Mouse (Mus musculus): ENCODE data around the gene Cdc42ep4.

Cdc42ep4 gene

GRCm38 (mm10) chr11:113751484-113752084 is at the start of gene Cdc42ep4:
Gene Cdc42ep4, minus strand, starts transcription at chr11:113751881.
- DNase-seq (ENCODE audit: low spot score in 2 of 2), result peak; percentile 82 to 83

DNA sequence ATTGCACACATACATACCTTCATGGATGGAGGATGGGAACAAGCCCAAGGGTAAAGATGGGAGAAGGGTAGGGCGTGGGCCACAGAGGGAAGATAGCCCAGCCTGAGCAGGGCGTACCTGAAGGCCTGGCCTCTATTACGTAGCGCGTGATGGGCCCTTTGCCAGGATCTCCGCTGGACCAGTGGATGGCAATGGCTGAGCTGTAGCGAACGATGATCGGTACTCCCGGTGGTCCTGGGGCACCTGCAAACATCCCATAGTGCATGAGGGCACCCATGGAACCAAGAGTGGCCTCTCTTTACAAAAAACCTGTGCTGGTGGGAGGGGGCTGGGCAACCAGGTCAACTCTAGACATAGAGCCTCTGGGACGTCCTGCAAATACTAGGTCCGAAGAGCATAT is 48.3 kb upstream of the Cdc42ep4 start:
- no peak for DNase-seq (ENCODE audit: low spot score in 2 of 2)

GRCm38 (mm10) chr11:113799041-113799447 is 47.4 kb upstream of the Cdc42ep4 start:
- DNase-seq (ENCODE audit: low spot score in 2 of 2), result peak in 1 of 2 experiments; percentile 45

DNA sequence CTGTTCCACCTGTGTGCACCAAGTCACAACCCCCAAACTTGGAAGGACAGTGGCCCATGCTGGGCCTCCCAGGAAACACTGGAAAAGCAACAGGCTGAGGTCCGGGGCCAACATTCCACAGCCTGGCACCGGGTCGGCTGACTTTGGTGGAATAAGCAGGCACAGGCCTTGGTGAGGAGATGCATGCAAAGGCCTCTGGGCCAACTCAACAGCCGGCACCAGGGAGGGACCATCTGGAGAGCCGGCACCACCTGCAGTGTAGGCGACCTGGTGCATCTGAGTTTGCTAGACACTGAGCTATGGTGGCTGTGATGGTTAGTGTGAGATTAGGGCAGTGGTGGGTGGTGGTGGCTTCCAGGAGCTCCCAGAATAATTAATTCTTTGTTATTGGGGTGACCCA is 46.3 kb upstream of the Cdc42ep4 start:
- no peak for DNase-seq (ENCODE audit: low spot score in 2 of 2)

DNA sequence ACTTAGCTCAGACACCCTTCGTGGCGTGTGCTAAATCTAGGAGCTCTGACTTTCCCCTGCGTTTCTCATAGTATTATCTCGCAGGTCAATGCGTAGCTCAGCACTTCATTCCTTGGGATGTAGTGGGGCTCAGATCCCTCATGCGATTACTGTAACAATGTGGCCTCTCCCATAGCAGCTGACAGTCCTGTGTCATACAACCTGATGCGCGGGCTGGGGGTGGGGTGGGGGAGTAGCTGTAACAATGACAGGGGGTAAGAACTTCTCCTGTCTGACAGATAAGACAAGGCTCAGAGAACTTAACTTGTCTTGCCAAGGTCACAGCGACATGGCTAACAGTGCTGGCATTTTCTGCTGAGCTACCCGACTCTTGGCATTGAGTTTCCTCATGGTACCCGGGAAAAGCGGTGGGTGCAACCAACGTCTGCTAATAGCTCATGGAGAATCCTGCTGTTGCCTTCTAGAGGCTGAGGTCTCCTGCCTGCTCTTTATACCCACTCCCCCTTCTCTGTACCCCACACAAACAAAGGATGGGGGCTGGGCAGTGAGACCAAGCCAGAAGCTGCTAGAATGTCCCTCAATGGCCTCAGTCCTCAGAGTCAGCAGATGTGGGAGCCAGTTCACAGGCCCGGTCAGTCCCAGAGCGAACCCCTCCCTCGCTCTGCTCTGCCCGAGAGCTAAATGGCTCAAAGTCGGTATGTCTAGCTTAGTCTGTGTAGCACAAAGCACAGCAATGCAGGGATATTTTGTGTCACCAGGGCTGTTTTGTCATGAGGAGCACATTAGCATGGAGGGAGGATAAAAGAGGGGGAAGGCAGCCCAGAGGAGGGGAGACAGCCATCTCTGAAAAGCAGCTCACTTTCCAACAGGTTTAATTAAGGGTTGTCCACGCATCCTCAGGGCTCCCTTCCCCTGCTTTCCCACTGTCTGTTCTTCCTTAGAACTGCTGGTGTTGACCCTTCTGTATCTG is 45.6 kb upstream of the Cdc42ep4 start:
- DNase-seq (ENCODE audit: low spot score in 2 of 2), result no peak

DNA sequence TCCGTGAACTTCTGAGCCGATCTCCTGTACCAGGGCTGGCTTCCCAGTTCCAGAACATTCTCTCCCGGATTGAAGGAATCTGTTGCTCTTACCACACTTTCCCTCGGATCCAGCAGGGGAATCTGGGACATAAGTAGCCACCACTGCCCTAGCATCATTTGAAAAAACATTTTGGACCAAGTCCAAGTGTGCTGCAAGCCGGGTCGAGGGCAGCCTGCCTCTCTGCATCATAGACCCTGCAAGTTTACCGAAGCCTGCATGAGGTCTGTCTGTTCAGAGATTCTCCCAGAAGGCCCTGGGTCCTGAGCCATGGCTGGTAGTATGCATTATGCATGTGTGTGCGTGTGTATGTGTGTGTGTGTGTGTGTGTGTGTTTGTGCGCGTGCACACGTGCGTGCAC is 44.2 kb upstream of the Cdc42ep4 start:
- no peak for DNase-seq (ENCODE audit: low spot score in 2 of 2)

GRCm38 (mm10) chr11:113791357-113792215 is 39.9 kb upstream of the Cdc42ep4 start:
- DNase-seq (ENCODE audit: low spot score in 2 of 2), result no peak

GRCm38 (mm10) chr11:113789101-113789500 is 37.4 kb upstream of the Cdc42ep4 start:
- DNase-seq (ENCODE audit: low spot score in 2 of 2), result no peak

- DNase-seq (ENCODE audit: low spot score in 2 of 2), result peak; percentile 76 to 84
Observed at GRCm38 (mm10) chr11:113788183-113788789, 36.6 kb upstream of the Cdc42ep4 start.

DNA sequence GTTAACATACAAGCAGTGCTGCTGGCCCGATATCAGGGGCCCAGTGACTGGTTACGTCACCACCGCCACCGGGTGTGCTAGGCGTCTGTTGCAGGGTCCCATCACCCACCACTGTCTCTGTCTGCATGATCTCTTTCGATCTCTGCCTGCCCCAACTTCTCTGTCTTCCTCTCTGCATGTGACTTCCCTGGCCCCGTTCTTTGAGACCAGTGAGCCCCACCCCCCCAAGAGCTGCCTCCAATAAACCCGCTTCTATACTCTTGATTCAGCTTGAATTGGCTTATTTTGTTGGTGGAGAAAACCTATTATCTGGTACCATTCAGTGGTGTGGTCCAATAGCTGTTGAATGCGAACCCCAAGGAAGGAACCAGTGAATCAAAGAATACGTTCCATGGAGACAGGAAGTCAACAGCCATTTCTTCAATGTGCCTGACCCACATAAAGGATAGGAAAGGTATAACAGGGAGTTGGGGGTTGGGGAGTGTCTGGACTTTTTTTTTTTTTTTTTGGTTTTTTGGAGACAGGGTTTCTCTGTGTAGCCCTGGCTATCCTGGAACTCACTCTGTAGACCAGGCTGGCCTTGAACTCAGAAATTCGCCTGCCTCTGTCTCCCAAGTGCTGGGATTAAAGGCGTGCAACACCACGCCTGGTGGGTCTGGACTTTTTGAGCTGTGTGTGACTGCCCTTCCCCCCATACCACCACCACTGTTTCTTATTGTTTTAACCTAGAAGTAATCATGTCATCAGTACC is 35.9 kb upstream of the Cdc42ep4 start:
- DNase-seq (ENCODE audit: low spot score in 2 of 2), result no peak

DNA sequence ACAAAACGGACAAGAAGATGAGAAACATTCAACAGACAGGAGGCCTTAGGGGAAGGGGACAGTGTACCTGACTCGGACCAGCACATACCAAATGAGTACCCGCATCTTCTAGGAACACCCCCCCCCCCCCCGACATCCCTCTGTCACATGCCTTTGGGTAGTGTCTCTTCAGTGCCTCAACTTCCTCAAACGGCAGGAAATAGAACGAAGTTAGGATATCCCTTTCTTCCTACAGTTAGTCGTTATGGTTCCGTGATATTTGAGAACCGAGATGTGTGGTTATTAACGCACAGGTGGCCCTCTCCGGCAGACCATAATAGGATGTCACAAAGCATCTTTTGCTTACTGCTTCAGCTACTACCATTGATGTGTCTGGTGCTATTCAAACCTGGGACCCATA is 35.3 kb upstream of the Cdc42ep4 start:
- no peak for DNase-seq (ENCODE audit: low spot score in 2 of 2)

GRCm38 (mm10) chr11:113786395-113786794 is 34.7 kb upstream of the Cdc42ep4 start:
- DNase-seq (ENCODE audit: low spot score in 2 of 2), result no peak

GRCm38 (mm10) chr11:113785406-113786171 is 33.9 kb upstream of the Cdc42ep4 start:
- no peak for DNase-seq (ENCODE audit: low spot score in 2 of 2)

DNA sequence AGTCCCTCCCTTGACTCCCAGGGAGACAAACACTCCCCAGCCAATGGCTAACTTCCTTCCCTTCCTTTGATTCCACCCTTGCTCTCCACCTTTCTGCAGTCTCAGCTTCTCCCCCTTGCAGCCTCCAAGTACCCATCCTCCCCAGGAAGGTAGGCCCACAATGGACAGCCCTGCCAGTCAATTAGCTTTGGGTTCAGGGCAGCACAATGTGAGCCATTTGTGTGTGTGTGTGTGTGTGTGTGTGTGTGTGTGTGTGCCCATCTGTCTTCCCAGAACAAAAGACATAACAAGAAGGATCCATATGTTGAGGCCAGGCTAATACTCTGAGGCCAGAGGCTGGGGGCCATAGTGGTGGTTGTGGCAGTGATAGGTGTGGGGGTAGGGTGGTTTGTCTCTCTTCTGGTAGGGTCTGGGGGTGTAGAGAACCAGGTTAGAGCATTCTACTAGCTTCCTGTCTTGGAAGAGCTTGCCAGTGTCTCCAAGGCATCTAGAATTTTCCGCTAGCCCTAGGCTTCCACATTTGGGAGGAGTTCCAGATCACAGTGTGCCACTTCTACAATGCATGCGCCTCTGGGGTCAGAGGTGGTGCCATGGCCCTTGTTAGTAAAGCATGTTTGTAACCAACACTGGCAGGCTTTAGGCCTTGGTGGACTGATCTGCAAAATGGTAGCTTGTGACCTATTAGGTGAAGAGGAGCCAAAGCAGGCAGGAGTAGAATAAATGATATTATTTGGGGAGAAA is 33.1 kb upstream of the Cdc42ep4 start:
- no peak for DNase-seq (ENCODE audit: low spot score in 2 of 2)

GRCm38 (mm10) chr11:113782496-113782895 is 30.8 kb upstream of the Cdc42ep4 start:
- no peak for DNase-seq (ENCODE audit: low spot score in 2 of 2)

GRCm38 (mm10) chr11:113782006-113782405 is 30.3 kb upstream of the Cdc42ep4 start:
- no peak for DNase-seq (ENCODE audit: low spot score in 2 of 2)

GRCm38 (mm10) chr11:113779680-113780041 is 28.0 kb upstream of the Cdc42ep4 start:
- no peak for DNase-seq (ENCODE audit: low spot score in 2 of 2)

DNA sequence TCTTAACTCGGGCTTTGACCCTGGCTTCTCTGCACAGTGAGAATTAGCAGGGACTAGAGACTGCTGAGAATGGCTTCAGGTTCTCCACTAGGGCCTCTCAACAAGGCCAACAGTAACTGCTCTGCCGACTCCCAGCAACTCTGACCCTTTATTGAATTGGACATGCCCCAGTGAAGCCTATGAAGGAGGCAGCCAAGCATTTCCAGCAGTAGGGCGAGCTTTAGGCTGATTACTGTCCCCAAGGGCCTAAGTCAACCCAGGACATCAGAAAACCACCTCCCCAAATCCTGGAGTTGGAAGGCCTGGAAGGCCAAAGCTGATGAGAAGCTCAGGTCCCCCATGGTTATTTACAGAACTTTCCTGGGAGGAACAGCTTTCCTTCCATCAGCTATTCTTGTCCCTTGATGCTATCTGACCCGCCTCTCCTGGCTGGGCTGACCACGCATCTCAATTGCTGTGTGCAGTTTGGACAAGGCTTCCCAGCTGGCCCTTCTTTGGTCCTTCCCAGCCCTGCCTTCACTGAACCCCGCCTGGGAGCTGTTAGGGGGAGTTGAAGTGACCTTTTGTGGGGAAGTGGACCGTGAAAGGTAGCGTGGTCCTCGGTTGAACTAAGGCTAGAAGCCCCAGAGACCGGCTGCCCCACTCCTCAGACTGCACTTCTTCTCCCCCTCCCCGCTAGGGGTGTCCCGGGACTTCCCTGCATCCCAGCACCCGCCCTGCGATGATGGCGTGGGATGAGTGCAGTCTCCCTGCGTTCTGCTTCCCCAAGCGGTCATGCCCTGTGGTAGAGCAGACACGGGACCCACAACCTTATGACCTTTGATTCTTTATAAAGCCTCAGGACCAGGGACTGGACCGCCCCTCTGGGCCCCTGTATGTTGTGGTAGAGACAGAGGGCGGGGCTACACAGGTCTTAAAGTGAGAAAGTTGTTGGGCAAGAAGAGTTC is 27.3 kb upstream of the Cdc42ep4 start:
- DNase-seq (ENCODE audit: low spot score in 2 of 2), result no peak
